Mouse (Mus musculus) Patski (cell line): ENCODE data around the gene Ankrd44. TPM values are rescaled to one million over a fixed set of nuclear protein-coding genes. Genes with fewer than 3 reads are reported as not detected.
A peak's percentile ranks its signal among the peaks of the same experiment; 100 is the strongest.

Experiments
- ATAC-seq: fragments of 100-300 bp; one replicate; pipeline ENCODE4 v1.8.0; 2021
- CTCF ChIA-PET: fragments of 350-600 bp; sonication (Branson Sonifier 250); formaldehyde crosslinking; loops from one replicate; lab custom pipeline; 2022; ENCODE audit warnings: inconsistent platforms; lab: Charles Lee
- POLR2A ChIA-PET: fragments of 350-600 bp; sonication (Branson Sonifier 250); formaldehyde crosslinking; loops from one replicate; lab custom pipeline; 2022; ENCODE audit warnings: antibody characterized with exemption, inconsistent platforms; lab: Charles Lee
- DNase-seq: peaks from one replicate; pipeline ENCODE4 v3.0.0-alpha.2; 2011; ENCODE audit warnings: low read depth, low spot score
- H3K27me3 ChIP-seq: fragments of 371-371 bp; one replicate; pipeline ENCODE4 v1.5.1; 2021
- CTCF ChIP-seq: fragments of 100-300 bp; IDR thresholded peaks from one replicate; pipeline ENCODE4 v1.5.1; 2021
- in situ Hi-C: fragments of 300-500 bp; cut with MboI; formaldehyde crosslinking; loops from 3 replicates; pipeline ENCODE4 v1.11.1; 2018; ENCODE audit warnings: low pct_unique_long_range_greater_than_20kb, mixed read lengths
- polyA plus RNA-seq: library from polyadenylated mRNA; unstranded; gene quantifications from one replicate; pipeline ENCODE4 v1.2.3, GENCODE M21; 2021

The Ankrd44 gene
- polyA plus RNA-seq, 1 experiment from 2014 or later: 31.2 TPM

DNA sequence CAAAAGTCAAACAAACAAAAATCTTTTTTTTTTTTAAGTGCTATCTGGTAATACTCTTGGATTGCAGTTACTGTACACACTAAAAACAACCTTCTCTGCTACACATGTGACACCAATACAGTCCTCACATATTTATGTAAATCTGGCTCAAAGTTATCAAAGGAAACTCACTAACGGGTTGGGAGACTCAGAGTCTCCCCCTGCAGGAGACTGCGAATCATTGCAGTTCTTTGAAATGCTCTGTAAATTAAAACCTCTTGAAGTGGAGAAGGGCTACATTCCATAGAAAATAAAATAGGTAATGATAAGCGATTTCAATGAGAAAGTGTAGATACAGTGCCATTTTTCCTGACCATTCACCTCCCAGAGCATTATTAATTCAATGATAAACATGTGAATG lies 219.6 kb downstream of the Ankrd44 start:
- TF ChIP-seq CTCF: peak; percentile 74
- in situ Hi-C loops: no loop called here
- no peak for ATAC-seq
- POLR2A ChIA-PET: no interaction called here
- no peaks in the 10 kb centered on the region for H3K27me3 ChIP-seq
- CTCF ChIA-PET: interaction anchor here (1.0 to 1.4 kb wide), 5 partner anchors 17 to 206 kb away, joined by 3 to 5 read pairs (median 3); no protein-coding TSS in a partner anchor
- no peak for DNase-seq

GRCm38 (mm10) chr1:54703466-54703865 lies 222.7 kb downstream of the Ankrd44 start:
- ChIA-PET CTCF (interaction anchor here (1.1 to 1.9 kb wide), 4 partner anchors 9 to 38 kb away, joined by 3 to 9 read pairs (median 4); no protein-coding TSS in a partner anchor), POLR2A (no interaction called here)
- DNase-seq: no peak
- H3K27me3 ChIP-seq: no peaks in the 10 kb centered on the region
- ATAC-seq: no peak
- in situ Hi-C loops: no loop called here
- TF ChIP-seq CTCF: no peak

DNA sequence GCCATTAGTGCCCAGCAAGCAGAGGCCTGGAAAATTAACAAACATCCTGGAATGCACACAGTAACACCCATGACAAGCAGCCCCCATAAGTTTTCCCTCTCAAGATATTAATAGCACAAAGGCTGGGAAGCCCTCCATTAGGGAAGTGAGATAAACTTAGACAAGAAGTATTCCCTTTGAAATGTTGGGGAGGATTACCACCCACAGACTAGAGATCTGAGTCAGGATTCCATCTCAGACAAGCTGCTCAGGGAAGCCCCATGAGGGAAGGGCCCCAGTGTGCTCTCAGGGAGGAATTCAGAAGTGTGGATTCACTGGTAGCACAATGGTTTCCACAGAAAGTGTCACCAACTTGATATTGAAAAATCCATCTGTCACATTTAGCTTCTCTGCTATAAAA lies 223.3 kb downstream of the Ankrd44 start:
- ChIA-PET CTCF (interaction anchor here (1.9 kb wide), 1 partner anchor 11 kb away, joined by 9 read pairs; no protein-coding TSS in a partner anchor), POLR2A (no interaction called here)
- no peak for DNase-seq
- no peaks in the 10 kb centered on the region for H3K27me3 ChIP-seq
- in situ Hi-C loops: no loop called here
- TF ChIP-seq CTCF: no peak
- no peak for ATAC-seq

DNA sequence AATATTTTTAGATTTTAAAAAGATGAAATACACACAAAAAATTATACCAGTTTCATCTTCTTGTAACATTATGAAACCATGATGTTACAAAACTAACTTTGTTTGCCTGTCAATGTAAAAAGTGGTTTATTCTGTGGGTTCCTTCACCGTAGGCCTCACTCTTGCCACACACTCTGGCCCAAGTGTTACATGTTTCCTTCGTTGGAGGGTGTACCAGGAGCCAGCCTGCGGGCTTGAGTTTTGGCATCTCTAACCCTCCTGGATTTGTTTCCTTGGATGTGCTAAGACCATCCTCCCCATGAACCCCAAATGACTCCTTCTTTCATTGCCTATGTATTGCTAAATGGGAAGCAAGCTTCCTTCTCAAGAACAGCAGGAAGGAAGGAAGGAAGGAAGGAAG lies 230.8 kb downstream of the Ankrd44 start:
- in situ Hi-C loops: no loop called here
- H3K27me3 ChIP-seq: no peaks in the 10 kb centered on the region
- DNase-seq: no peak
- ChIA-PET CTCF (interaction anchor here (1.2 kb wide), 1 partner anchor 12 kb away, joined by 4 read pairs; no protein-coding TSS in a partner anchor), POLR2A (interaction anchor here (1.0 kb wide), 1 partner anchor 35 kb away, joined by 4 read pairs; no protein-coding TSS in a partner anchor)
- ATAC-seq: no peak
- TF ChIP-seq CTCF: no peak

- TF ChIP-seq CTCF: no peak
- POLR2A ChIA-PET: no interaction called here
- in situ Hi-C loops: no loop called here
- no peak for DNase-seq
- CTCF ChIA-PET: interaction anchor here (1.6 kb wide), 1 partner anchor 26 kb away, joined by 3 read pairs; no protein-coding TSS in a partner anchor
- no peaks in the 10 kb centered on the region for H3K27me3 ChIP-seq
- no peak for ATAC-seq
Observed at GRCm38 (mm10) chr1:54691824-54692223, 234.4 kb downstream of the Ankrd44 start.

DNA sequence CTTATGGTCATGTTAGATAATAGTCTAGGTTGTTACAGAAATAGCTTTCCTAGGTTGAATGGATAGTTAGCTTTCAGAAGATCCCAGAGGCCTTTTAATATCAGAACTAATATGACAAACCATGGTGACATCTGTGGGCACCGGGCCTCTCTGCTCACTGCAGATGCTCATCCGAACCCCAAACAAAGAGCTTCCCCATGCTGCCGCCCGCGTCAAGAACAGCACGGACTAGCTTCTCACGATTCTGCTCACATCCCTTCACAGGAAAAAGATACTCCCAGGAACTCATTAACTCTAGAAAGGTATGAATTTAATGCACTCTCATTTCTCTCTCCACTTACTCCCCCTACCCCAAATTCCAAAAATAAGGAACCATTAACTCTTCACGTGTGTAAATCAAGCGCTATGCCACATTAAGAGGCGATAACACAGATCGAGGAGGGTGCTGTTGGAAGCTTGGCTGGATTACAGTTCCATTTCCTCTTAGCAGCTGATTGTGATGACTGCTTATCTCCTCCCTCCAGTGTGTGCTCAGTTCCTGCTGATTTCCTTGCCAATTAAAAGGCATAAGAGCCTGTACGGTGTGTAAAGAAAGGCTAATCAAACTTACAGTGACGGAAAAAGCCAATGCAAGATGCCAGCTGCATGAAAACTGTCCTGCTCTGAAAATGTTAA lies 235.8 kb downstream of the Ankrd44 start:
- CTCF ChIA-PET: interaction anchor here (1.1 to 1.6 kb wide), 4 partner anchors 10 to 25 kb away, joined by 3 to 4 read pairs (median 4); no protein-coding TSS in a partner anchor
- ATAC-seq (no peak), DNase-seq (no peak)
- H3K27me3 ChIP-seq: no peaks in the 10 kb centered on the region
- in situ Hi-C loops: no loop called here
- POLR2A ChIA-PET: no interaction called here
- TF ChIP-seq CTCF: no peak

GRCm38 (mm10) chr1:54688441-54688840 lies 237.7 kb downstream of the Ankrd44 start:
- DNase-seq (no peak), ATAC-seq (no peak)
- in situ Hi-C loops: no loop called here
- no peaks in the 10 kb centered on the region for H3K27me3 ChIP-seq
- TF ChIP-seq CTCF: no peak
- ChIA-PET POLR2A (no interaction called here), CTCF (interaction anchor here (0.9 kb wide), 1 partner anchor 25 kb away, joined by 3 read pairs; no protein-coding TSS in a partner anchor)

DNA sequence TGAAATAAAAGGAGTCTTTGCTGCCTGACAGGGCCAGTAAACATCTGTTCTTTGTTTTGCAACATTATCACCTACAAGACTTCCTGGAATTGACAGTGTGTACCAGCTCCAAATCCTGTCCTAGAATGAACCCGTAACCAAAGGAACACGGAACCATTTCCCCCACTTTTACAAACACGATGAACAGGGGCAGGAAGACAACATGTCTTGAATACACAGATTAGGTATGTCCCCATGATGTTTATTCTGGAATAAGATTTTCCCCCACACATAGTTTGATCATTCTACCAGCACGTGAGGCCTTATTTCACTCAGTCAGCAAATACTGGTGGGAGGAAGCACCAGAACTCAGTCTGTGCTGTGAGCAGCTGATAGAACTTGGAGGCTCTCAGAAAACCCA lies 241.9 kb downstream of the Ankrd44 start:
- H3K27me3 ChIP-seq: no peaks in the 10 kb centered on the region
- DNase-seq (no peak), ATAC-seq (no peak)
- ChIA-PET POLR2A (no interaction called here), CTCF (no interaction called here)
- in situ Hi-C loops: no loop called here
- no peak for TF ChIP-seq CTCF

- ChIA-PET POLR2A (no interaction called here), CTCF (no interaction called here)
- TF ChIP-seq CTCF: no peak
- in situ Hi-C loops: no loop called here
- no peak for DNase-seq
- no peaks in the 10 kb centered on the region for H3K27me3 ChIP-seq
- ATAC-seq: no peak
Observed at GRCm38 (mm10) chr1:54679556-54679955, 246.6 kb downstream of the Ankrd44 start.

DNA sequence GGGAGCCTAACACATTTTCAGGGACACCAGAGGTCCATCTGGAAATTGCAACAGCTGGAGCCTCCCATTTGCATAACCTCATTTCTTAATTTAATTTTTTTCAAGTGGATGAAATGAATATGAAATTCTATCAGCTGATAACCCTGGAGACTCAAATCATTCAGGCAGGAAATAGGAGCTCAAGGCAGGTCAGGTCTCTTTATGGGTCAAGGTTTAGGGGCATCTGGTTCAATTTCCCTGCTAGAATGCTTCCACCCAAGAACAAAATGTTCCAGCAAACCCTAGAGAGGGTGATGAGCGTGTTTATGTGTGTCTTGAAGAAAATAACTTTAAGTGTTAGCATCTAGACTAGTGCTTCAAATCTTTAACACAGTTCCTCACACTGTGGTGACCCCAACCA lies 248.2 kb downstream of the Ankrd44 start:
- ChIA-PET POLR2A (no interaction called here), CTCF (interaction anchor here (0.6 to 2.2 kb wide), 3 partner anchors 12 to 301 kb away, joined by 3 to 7 read pairs (median 3); no protein-coding TSS in a partner anchor)
- H3K27me3 ChIP-seq: no peaks in the 10 kb centered on the region
- no peak for DNase-seq
- in situ Hi-C loops: no loop called here
- no peak for TF ChIP-seq CTCF
- ATAC-seq: no peak

DNA sequence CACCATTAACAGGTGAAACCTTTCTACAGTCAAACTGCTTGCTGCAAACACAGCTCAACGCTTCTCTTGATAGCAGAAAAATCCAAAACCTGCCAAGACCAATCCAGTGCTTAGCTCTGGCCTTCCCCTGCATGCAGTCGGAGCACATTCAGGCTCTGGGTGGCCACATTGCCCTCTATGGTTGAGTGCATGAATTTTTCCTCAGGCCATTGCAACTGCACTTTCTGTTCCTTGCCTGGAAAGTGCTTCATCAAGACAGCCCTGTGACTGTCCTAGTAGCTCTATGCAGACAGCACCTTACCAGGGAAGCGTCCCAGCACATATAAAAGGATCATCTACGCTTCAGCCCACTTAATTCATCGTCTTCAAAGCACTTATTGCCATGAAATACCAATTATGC lies 250.7 kb downstream of the Ankrd44 start:
- no peak for TF ChIP-seq CTCF
- CTCF ChIA-PET: interaction anchor here (1.4 kb wide), 1 partner anchor 15 kb away, joined by 4 read pairs; no protein-coding TSS in a partner anchor
- ATAC-seq: no peak
- in situ Hi-C loops: no loop called here
- POLR2A ChIA-PET: no interaction called here
- H3K27me3 ChIP-seq: no peaks in the 10 kb centered on the region
- DNase-seq: no peak
